Mouse (Mus musculus) liver, adult 2 months (tissue): ENCODE data around the gene Pde9a. TPM values are rescaled to one million over a fixed set of nuclear protein-coding genes. Genes with fewer than 3 reads are reported as not detected.

ENCODE experiments used
- DNase-seq: peaks from one replicate; pipeline ENCODE4 v3.0.0-alpha.2; 2011; ENCODE audit warnings: low read depth, low spot score; ENCODE audit errors: extremely low read depth
- H3K27ac ChIP-seq: fragments of 200-500 bp; replicated peaks from 2 replicates; pipeline ENCODE4 v1.5.1; 2012; ENCODE audit warnings: low read depth, mild to moderate bottlenecking, control low read depth, inconsistent platforms, low read length; ENCODE audit not compliant: insufficient read depth
- H3K27me3 ChIP-seq: fragments of 200-500 bp; 2 replicates; pipeline ENCODE4 v1.6.1; 2012; ENCODE audit warnings: mild to moderate bottlenecking, moderate library complexity, low read length, inconsistent platforms; ENCODE audit not compliant: control insufficient read depth, insufficient read depth
- H3K36me3 ChIP-seq: fragments of 200-500 bp; 2 replicates; pipeline ENCODE4 v1.6.1; 2012; ENCODE audit warnings: low read length, inconsistent platforms; ENCODE audit not compliant: control insufficient read depth, insufficient read depth
- H3K4me1 ChIP-seq: fragments of 200-500 bp; 2 replicates; pipeline ENCODE4 v1.6.1; 2011; ENCODE audit warnings: low read length; ENCODE audit not compliant: control insufficient read depth, insufficient read depth
- H3K4me3 ChIP-seq: fragments of 200-500 bp; 2 replicates; pipeline ENCODE4 v1.5.1; 2011; ENCODE audit warnings: low read depth, mild to moderate bottlenecking, control low read depth, low read length, moderate library complexity; ENCODE audit not compliant: insufficient read depth
- H3K79me2 ChIP-seq: fragments of 200-500 bp; 2 replicates; pipeline ENCODE4 v1.6.1; 2012; ENCODE audit warnings: inconsistent platforms, mild to moderate bottlenecking, low read length, moderate library complexity; ENCODE audit not compliant: control insufficient read depth, insufficient read depth
- H3K9ac ChIP-seq: fragments of 200-500 bp; 2 replicates; pipeline ENCODE4 v1.6.1; 2012; ENCODE audit warnings: low read depth, mild to moderate bottlenecking, control low read depth, inconsistent platforms, low read length
- CTCF ChIP-seq: fragments of 200-500 bp; IDR thresholded peaks from 2 replicates; pipeline ENCODE4 v1.5.1; 2011; ENCODE audit warnings: low read depth, low read length, control low read depth
- POLR2A ChIP-seq: fragments of 200-500 bp; IDR thresholded peaks from 2 replicates; pipeline ENCODE4 v1.6.1; 2011; ENCODE audit warnings: low read length, control low read depth; ENCODE audit not compliant: insufficient read depth; ENCODE audit errors: extremely low read depth
- WGBS: fragments of 180-500 bp; shearing (Covaris S2); methylation state at CpG from one replicate; pipeline ENCODE4 v1.1.7; 2018; 5-methylcytosine and 5-hydroxymethylcytosine counted together
- polyA plus RNA-seq: library from polyadenylated mRNA; depleted of rRNA; stranded (reverse); fragments of >200 nt; gene quantifications from 2 replicates; pipeline ENCODE4 v1.2.3, GENCODE M21; 2012
- total RNA-seq: library from RNA; depleted of rRNA; stranded (reverse); fragments of >200 nt; gene quantifications from 2 replicates; pipeline ENCODE4 v1.2.3, GENCODE M21; 2014

Gene Pde9a
- total and polyA plus RNA-seq, 2 experiments = 9.1 to 66.9 TPM

- Histone ChIP-seq H3K4me1 (peaks cover 4% of the 10 kb centered on the region), H3K4me3 (no peak overlapping the region), H3K27me3 (no peaks in the 10 kb centered on the region), H3K36me3 (peaks cover 2% of the 10 kb centered on the region), H3K9ac (no peak overlapping the region), H3K79me2 (no peaks in the 10 kb centered on the region), H3K27ac (no peak overlapping the region)
- no peak for DNase-seq
- TF ChIP-seq CTCF (no peak), POLR2A (no peak)
- WGBS = 87% methylated on average over 12 of the region's 12 CpGs
Measured at GRCm38 (mm10) chr17:31502261-31502927, 116.4 kb downstream of the Pde9a start.

GRCm38 (mm10) chr17:31503337-31503736, 117.3 kb downstream of the Pde9a start:
- no peak overlapping the region for H3K4me3 ChIP-seq
- H3K27ac ChIP-seq = no peak overlapping the region
- peaks cover 4% of the 10 kb centered on the region for H3K4me1 ChIP-seq
- H3K36me3 ChIP-seq = peaks cover 2% of the 10 kb centered on the region
- DNase-seq = no peak
- H3K27me3 ChIP-seq = no peaks in the 10 kb centered on the region
- TF ChIP-seq POLR2A = no peak
- no peak for TF ChIP-seq CTCF
- 96% methylated on average over 12 of the region's 12 CpGs for WGBS
- no peak overlapping the region for H3K9ac ChIP-seq
- H3K79me2 ChIP-seq = no peaks in the 10 kb centered on the region

- peaks cover 4% of the 10 kb centered on the region for H3K4me1 ChIP-seq
- no peak overlapping the region for H3K27ac ChIP-seq
- H3K27me3 ChIP-seq = no peaks in the 10 kb centered on the region
- H3K9ac ChIP-seq = no peak overlapping the region
- TF ChIP-seq POLR2A (no peak), CTCF (no peak)
- H3K79me2 ChIP-seq = no peaks in the 10 kb centered on the region
- WGBS = 93% methylated on average over 2 of the region's 2 CpGs
- DNase-seq = no peak
- peaks cover 2% of the 10 kb centered on the region; the same call in 1 of the 2 replicates for H3K36me3 ChIP-seq
- no peak overlapping the region for H3K4me3 ChIP-seq
Measured at GRCm38 (mm10) chr17:31503936-31504335, 117.9 kb downstream of the Pde9a start.

DNA sequence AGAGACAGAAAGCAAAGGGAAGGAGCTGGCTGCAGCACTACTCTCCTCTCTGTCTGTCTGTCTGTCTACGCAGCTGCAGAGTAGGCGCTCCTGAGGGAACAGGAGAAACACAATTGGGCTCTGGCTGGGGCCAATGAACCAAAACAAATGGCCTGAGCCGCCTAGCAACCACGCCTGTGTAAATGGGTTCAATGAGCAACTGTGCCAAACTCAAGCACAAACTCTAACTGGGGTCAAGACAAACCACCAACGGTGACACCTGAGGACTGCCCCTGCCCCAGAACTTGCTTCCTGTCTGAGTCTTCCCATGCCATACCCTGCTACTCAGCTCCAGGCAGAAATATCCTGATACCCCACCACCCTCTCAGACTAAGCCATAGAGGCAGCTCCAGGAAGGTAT, 119.0 kb downstream of the Pde9a start:
- no peaks in the 10 kb centered on the region for H3K79me2 ChIP-seq
- WGBS = 62% methylated on average over 5 of the region's 5 CpGs
- H3K4me3 ChIP-seq = no peak overlapping the region
- H3K4me1 ChIP-seq = peaks cover 4% of the 10 kb centered on the region
- TF ChIP-seq CTCF (no peak), POLR2A (no peak)
- H3K27me3 ChIP-seq = no peaks in the 10 kb centered on the region
- H3K9ac ChIP-seq = no peak overlapping the region
- DNase-seq = peak; percentile 20
- peaks cover 2% of the 10 kb centered on the region; the same call in 1 of the 2 replicates for H3K36me3 ChIP-seq
- H3K27ac ChIP-seq = no peak overlapping the region

GRCm38 (mm10) chr17:31506282-31506681, 120.3 kb downstream of the Pde9a start:
- Histone ChIP-seq H3K4me3 (no peak overlapping the region), H3K9ac (no peak overlapping the region), H3K4me1 (peaks cover 4% of the 10 kb centered on the region), H3K27me3 (no peaks in the 10 kb centered on the region), H3K36me3 (peaks cover 2% of the 10 kb centered on the region; the same call in 1 of the 2 replicates), H3K27ac (no peak overlapping the region), H3K79me2 (no peaks in the 10 kb centered on the region)
- DNase-seq = peak; percentile 41
- TF ChIP-seq CTCF = no peak
- 48% methylated on average over 7 of the region's 7 CpGs for WGBS

- WGBS = 95% methylated on average over 6 of the region's 6 CpGs
Measured at GRCm38 (mm10) chr17:31510944-31511343, 124.9 kb downstream of the Pde9a start.

More at GRCm38 (mm10) chr17:31510944-31511343, 124.9 kb downstream of the Pde9a start:
- H3K4me1 ChIP-seq = peaks cover 6% of the 10 kb centered on the region
- TF ChIP-seq CTCF (no peak), POLR2A (no peak)
- no peak overlapping the region for H3K9ac ChIP-seq
- H3K36me3 ChIP-seq = no peaks in the 10 kb centered on the region
- DNase-seq = no peak
- H3K27ac ChIP-seq = no peak overlapping the region
- no peaks in the 10 kb centered on the region for H3K27me3 ChIP-seq
- 0 out of 2 replicates have a peak, but pooled peaks cover 6% of the 10 kb centered on the region for H3K79me2 ChIP-seq
- H3K4me3 ChIP-seq = no peak overlapping the region
